Mouse (Mus musculus) cortical plate, adult 2 months (tissue): ENCODE results near the gene Fam214a. TPM values are rescaled to one million over a fixed set of nuclear protein-coding genes. Genes with fewer than 3 reads are reported as not detected.

Source experiments
- H3K27ac ChIP-seq: fragments of 200-500 bp; 2 replicates; pipeline ENCODE4 v1.5.1; 2012; ENCODE audit warnings: low read length, control low read depth, inconsistent platforms; ENCODE audit not compliant: insufficient read depth
- H3K4me1 ChIP-seq: fragments of 200-500 bp; 2 replicates; pipeline ENCODE4 v1.6.1; 2011; ENCODE audit warnings: low read length; ENCODE audit not compliant: control insufficient read depth, insufficient read depth
- H3K4me3 ChIP-seq: fragments of 200-500 bp; 2 replicates; pipeline ENCODE4 v1.5.1; 2011; ENCODE audit warnings: mild to moderate bottlenecking, low read length, control low read depth; ENCODE audit not compliant: insufficient read depth
- CTCF ChIP-seq: fragments of 200-500 bp; IDR thresholded peaks from 2 replicates; pipeline ENCODE4 v1.5.1; 2011; ENCODE audit warnings: mild to moderate bottlenecking, control low read depth, low read length; ENCODE audit not compliant: insufficient read depth; ENCODE audit errors: extremely low read depth
- POLR2A ChIP-seq: fragments of 200-500 bp; IDR thresholded peaks from 2 replicates; pipeline ENCODE4 v1.6.1; 2011; ENCODE audit warnings: mild to moderate bottlenecking, low read length, control low read depth; ENCODE audit not compliant: insufficient read depth; ENCODE audit errors: extremely low read depth
- polyA plus RNA-seq: library from polyadenylated mRNA; depleted of rRNA; stranded (reverse); fragments of >200 nt; gene quantifications from 2 replicates; pipeline ENCODE4 v1.2.3, GENCODE M21; 2012

The Fam214a gene
- polyA plus RNA-seq, 1 experiment = 27.7 TPM

DNA sequence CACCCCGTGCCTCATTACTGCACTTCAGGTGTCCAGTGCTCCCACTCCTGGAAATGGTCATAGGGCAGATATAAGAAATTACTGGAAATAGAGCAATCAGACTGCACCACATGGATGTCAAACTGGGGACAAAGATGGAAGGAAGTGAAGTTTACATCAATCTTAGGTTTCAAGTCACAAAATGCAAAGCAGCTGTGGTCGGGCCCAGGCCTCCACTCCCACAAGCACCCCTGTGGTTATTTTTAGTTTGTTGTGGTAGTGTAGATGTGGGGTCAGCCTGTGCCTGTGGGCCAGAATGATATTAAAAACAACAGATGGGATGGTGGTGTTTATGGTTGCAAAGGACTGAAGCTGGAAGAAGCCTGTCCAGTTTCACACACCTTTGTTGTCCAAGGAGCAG, 33.1 kb downstream of the Fam214a start:
- TF ChIP-seq CTCF (no peak), POLR2A (no peak)
- Histone ChIP-seq H3K27ac (no peak overlapping the region), H3K4me3 (no peak overlapping the region), H3K4me1 (peaks cover 6% of the 10 kb centered on the region)

DNA sequence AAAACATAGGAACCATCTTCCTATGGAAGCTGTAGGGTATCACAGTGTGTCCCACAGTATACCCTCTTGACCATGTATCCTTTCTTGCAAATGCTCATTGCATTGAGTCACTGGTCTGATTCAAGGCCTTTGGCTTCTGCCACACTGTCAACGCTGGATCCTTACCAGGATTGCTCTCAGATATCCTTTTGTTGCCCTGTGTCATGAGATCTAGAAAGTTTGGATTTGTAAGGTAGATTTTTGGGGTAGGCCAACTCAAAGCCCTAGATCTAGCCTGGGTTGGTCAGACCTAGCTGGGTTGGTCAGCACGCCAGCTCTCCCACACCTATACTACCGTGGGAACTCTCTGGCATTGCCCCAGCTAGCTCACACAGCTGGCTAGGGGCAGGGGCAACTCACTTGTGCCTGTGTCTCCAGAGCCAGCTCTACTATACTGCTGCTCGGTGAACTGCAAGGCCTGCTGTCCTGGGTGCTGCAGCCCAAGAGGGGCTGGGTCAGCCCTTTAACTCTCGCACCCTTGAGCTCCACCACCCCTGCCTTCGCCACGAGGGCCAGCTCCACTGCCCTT, 36.3 kb downstream of the Fam214a start:
- TF ChIP-seq CTCF (no peak), POLR2A (no peak)
- Histone ChIP-seq H3K4me1 (peaks cover 9% of the 10 kb centered on the region; the same call in 1 of the 2 replicates), H3K4me3 (no peak overlapping the region), H3K27ac (no peak overlapping the region)

- Histone ChIP-seq H3K27ac (no peak overlapping the region), H3K4me1 (peaks cover 15% of the 10 kb centered on the region), H3K4me3 (no peak overlapping the region)
- TF ChIP-seq POLR2A = no peak
- no peak for TF ChIP-seq CTCF
Measured at GRCm38 (mm10) chr9:74989990-74990389, 37.3 kb downstream of the Fam214a start.

- TF ChIP-seq POLR2A (no peak), CTCF (no peak)
- 0 out of 2 replicates have a peak overlapping the region, but pooled peaks have one; percentile 6 for H3K27ac ChIP-seq
- H3K4me1 ChIP-seq = peaks cover 17% of the 10 kb centered on the region
- H3K4me3 ChIP-seq = no peak overlapping the region
Measured at GRCm38 (mm10) chr9:74994611-74995257, 42.0 kb downstream of the Fam214a start.

- H3K4me1 ChIP-seq = peaks cover 15% of the 10 kb centered on the region
- no peak overlapping the region for H3K4me3 ChIP-seq
- H3K27ac ChIP-seq = no peak overlapping the region
- TF ChIP-seq POLR2A = no peak
Measured at GRCm38 (mm10) chr9:74996349-74996748, 43.7 kb downstream of the Fam214a start.

- no peak for TF ChIP-seq CTCF
- no peak for TF ChIP-seq POLR2A
- Histone ChIP-seq H3K4me3 (no peak overlapping the region), H3K4me1 (peaks cover 12% of the 10 kb centered on the region), H3K27ac (no peak overlapping the region)
Measured at GRCm38 (mm10) chr9:74997976-74998375, 45.3 kb downstream of the Fam214a start.

DNA sequence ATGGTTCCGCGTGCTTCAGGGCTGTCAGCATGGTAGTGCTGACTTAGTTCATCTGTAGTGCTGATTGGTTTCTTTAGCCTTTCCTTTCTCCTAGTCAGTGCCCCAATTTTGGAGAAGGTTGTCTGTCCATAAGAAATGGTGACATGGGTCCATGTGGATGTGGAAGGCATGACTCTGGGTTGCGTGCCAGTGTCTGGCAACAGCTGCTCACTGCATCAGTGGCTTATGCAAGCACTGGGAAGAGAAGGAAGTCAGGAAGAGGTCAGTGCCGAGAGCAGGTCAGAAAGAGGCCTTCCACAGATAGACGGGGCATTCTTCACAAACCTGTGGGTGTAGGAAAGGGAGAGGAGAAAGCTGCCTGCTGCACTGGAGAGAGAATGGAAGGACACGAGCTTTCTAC, 48.3 kb downstream of the Fam214a start:
- Histone ChIP-seq H3K4me1 (peaks cover 5% of the 10 kb centered on the region; the same call in 1 of the 2 replicates), H3K4me3 (no peak overlapping the region), H3K27ac (no peak overlapping the region)
- TF ChIP-seq POLR2A = no peak
- TF ChIP-seq CTCF = no peak

DNA sequence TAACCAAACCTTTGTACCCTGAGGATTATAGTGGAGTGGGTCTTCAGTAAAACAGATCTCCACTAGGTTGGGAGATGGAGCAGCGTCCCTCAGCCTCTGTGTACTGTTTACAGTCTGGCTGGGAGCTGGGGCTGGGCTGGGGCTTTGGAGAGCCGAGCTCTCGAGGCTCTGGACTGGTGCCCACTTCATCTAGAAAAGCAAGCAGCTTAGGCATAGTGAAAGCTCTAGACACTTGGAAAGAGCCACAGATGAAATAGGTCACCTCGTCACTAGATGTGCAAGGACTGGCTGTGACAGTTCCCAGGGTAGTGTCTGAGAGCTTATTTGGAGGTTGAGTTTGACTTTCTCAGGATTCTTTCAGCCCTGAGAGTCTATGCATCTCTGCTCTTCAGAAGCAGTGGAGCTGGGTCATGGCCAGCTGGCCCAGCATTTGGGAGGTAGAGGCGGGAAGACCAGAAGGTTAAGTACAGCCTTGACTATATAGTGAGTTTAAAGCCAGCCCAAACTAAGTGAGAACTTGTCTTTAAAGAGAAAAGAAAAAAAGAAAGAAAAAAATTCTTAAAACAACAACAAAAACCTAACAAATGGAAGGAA, 49.0 kb downstream of the Fam214a start:
- H3K27ac ChIP-seq = no peak overlapping the region
- TF ChIP-seq CTCF (no peak), POLR2A (no peak)

DNA sequence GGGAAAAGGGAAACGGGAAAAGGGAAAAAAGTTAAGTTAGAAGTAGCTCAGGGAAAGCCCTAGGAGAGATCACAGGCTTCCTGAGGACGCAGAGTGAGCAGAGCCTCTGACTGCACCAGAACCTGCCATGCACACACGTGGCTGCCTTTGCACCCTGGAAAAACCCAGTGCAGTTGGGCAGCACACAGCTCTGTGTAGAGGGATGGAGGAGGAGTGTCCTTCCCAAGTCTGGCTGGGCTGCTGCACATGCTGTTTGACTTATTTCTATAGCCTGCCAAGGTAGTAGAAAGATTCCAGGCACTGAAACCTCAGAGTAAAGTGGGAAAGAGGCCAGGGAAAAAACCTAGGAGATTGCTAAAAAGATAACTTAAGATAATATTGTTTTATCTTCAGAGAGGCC, 49.6 kb downstream of the Fam214a start:
- Histone ChIP-seq H3K4me3 (no peak overlapping the region), H3K4me1 (peaks cover 5% of the 10 kb centered on the region; the same call in 1 of the 2 replicates), H3K27ac (no peak overlapping the region)
- TF ChIP-seq POLR2A (no peak), CTCF (no peak)

More for the DNA sequence above, 49.0 kb downstream of the Fam214a start:
- peaks cover 5% of the 10 kb centered on the region; the same call in 1 of the 2 replicates for H3K4me1 ChIP-seq
- no peak overlapping the region for H3K4me3 ChIP-seq

- no peak for TF ChIP-seq POLR2A
- no peak for TF ChIP-seq CTCF
- Histone ChIP-seq H3K4me3 (no peak overlapping the region), H3K27ac (no peak overlapping the region), H3K4me1 (peaks cover 5% of the 10 kb centered on the region; the same call in 1 of the 2 replicates)
Measured at GRCm38 (mm10) chr9:75004203-75004602, 51.5 kb downstream of the Fam214a start.
